Mouse (Mus musculus): ENCODE data around the gene Mtmr14.

Mtmr14 gene

GRCm38 (mm10) chr6:113237542-113238270 lies at the start of gene Mtmr14:
Gene Mtmr14 (plus strand): TSS chr6:113237843.
- in situ Hi-C loops (cut with MboI, MseI) = loop anchor here (5.0 to 10.0 kb wide), 2 partner anchors 63 to 195 kb away; no protein-coding TSS in a partner anchor

DNA sequence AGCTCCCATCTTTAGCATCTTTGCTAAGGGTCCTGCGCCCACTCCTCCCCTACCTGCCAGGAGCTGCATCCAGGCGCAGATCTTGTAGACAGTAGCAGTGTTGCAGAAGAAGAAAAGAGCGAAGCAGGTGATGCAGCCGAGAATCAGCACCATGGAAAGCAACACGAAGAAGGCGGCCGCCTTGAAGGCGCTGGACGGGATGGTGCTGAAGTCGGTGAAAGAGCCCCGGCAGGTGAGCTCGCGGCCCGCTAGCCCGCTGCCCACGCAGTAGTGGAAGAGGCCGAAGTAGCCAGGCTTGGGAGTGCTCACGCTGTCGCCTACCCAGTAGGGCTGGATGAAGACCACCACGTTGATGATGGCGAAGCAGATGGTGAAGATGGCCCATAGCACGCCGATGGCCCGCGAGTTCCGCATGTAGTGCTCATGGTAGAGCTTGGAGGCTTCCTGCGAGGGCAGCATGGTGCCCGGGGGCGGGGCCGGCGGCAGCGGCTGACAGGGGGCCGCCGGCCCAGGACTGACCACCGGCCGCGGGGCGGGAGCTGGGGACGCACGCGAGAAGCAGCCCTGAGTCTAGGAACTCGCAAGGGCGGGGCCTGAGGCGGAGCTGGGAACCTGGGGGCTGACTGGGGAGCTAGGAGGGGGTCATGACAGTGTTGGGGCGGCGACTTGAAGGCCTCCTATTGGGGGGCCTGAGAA lies 43.7 kb upstream of the Mtmr14 start:
- in situ Hi-C loops (cut with MboI, MseI) = loop anchor here (25.0 kb wide), 1 partner anchor 457 kb away; no protein-coding TSS in a partner anchor

DNA sequence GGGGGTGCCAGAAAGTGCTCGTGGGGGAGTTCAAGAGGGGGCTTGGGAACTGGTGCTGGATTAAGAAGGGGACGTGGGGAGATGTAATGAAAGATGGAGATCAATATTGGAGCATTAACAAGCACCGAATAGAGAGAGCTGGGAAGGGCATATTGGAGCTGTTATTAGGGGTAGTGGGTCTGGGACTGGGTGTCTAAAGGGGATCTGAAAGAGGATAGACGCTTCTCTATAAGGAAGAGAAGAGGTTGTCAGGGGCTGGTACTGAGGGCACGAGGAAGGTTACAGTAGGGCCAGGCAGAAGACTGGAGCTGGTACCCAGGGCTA lies 43.2 kb upstream of the Mtmr14 start:
- in situ Hi-C loops (cut with MboI, MseI) = loop anchor here (25.0 kb wide), 1 partner anchor 457 kb away; no protein-coding TSS in a partner anchor

DNA sequence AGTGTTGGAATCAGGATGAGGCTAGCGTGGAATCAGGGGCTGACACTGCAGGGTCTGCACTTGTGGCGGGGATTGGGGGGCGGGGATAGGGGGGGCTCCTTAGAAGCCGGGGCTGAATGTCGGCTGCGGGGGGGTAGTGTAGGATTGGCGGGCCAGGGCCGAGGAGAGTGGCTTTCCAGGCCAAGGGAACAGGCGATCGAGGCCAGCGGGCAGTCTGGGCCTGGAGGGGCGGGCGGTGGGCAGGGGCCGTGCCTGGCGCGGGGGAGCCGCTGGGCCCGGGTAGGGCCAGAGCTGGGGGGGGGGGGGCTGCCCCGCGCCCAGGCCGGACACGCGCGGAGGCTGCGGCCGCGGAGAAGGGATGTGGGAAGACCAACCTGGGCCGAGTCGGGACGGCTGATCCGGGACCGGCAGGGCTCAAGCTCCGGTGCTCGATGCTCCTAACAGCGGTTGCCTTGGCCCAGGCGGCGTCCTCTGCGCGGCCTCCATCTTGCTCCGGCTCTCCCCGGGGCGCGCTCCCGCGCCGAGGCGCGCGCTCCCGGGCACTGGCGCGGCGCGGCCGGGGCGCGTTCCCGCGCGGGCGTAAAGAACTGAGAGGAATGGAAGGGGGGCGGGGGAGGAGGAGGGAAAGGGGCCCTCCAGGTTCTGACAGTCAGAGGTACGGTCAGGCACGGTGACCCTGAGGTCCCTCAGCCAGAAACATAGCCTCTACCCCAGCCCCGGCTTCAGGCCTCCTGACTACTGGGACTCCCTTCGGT lies 42.6 kb upstream of the Mtmr14 start, which contains the start of gene Lhfpl4:
TSS of gene Lhfpl4 (minus strand) at position 544 of the 755 bp plus-strand sequence.
- in situ Hi-C loops (cut with MboI, MseI) = loop anchor here (25.0 kb wide), 1 partner anchor 458 kb away; no protein-coding TSS in a partner anchor

- in situ Hi-C loops (cut with MboI, MseI) = loop anchor here (25.0 kb wide), 1 partner anchor 458 kb away; no protein-coding TSS in a partner anchor
Measured at GRCm38 (mm10) chr6:113195596-113195992, 42.0 kb upstream of the Mtmr14 start.

GRCm38 (mm10) chr6:113216280-113216679 lies 21.4 kb upstream of the Mtmr14 start:
- in situ Hi-C loops (cut with MboI, MseI) = no loop called here

DNA sequence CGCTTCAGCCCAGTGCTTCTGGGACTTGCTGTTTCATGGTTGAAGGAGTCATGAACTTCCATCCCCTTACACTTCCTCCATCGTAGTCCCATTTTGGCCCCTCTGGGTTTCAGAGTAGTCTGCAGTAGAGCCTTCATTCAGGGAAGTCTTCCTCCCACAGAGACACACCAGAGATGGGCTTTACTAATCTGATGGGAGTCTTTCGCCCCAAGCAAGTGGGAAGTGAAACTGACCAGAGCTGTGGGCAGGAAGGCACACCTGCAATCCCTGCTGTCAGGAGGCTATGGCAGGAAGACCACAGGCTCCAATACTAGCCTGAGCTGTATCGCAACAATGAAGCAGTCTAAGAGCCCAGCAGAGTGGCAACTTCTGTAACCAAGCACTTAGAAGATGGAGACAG lies 11.8 kb upstream of the Mtmr14 start:
- in situ Hi-C loops (cut with MboI, MseI) = no loop called here

- in situ Hi-C loops (cut with MboI, MseI) = no loop called here
Measured at GRCm38 (mm10) chr6:113226705-113227104, 10.9 kb upstream of the Mtmr14 start.

DNA sequence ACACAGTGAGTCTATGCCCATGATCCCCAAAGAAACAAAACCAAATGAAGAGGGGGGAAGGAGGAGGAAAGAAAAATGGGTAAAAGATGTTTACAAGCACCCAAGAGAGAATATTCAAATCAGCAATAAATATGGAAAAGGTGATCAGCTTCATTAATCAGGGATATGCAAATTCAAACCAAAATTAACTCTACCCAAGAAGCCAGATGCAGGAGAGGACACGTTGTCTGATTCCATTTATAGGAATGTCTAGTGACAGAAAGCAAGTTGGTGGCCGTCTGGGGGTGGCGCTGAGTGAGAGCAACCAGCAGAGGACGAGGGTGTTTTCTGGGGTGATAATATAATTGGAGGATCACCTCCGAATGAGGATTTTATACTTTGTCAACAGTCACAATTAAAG lies 2.5 kb upstream of the Mtmr14 start:
- in situ Hi-C loops (cut with MboI, MseI) = loop anchor here (5.0 to 10.0 kb wide), 2 partner anchors 60 to 193 kb away; no protein-coding TSS in a partner anchor

DNA sequence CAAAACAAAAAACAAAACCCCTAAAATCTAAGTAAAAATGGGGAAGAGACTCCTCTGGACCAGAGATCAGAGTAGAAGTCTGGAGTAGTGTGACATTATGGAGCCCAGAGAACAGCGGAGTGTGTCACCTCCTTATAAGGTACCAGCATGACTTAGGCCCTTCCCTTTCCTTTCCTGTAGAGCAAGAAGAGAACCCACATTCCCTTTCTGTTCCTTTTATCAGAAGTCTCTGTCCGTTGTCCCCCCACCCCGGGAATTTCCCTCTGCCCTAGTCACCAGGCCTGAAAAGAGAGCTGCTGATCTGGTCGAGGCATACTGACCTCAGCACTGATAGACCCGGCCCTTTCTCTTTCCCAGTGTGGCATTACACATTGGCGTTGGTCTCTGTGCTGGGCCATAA lies 799 bp downstream of the Mtmr14 start:
- in situ Hi-C loops (cut with MboI, MseI) = loop anchor here (5.0 to 10.0 kb wide), 2 partner anchors 64 to 196 kb away; no protein-coding TSS in a partner anchor

DNA sequence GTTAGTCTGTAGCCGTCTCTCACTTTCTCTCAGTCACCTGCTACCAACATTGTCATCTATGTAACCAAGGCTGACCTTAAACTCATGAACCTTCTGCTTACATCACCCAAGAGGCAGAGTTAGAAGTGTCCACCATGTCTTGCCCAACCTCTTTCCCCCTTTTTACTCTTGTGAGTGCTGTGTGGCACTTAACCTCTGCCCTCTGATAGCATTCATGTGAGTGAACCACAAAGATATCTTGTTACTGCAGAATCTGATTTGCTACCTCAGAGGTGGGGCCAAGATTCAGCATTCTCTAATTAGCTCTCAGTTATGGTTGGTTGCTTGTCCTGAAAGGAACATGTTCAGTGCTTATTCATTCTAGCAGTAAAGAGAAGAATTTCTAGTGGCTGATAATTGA lies 5.1 kb downstream of the Mtmr14 start:
- in situ Hi-C loops (cut with MboI, MseI) = no loop called here

DNA sequence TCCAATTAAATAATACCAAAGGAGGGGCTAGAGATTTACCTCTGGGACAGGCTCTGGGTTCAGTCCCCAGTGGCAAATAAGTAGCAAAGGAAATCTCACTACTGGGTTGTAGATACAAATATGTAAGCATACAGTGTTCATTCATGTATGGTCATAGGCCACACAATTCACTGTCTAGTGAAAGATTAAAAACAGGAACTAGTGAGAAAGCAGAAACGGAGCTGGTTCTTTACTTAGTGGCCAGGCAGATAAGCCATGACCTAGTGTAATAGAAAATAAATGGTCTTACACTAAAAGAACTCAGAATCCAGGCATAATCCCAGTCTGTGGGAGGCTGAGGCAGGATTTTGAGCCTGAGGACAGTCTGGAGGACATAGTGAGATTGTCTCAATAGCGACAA lies 7.9 kb downstream of the Mtmr14 start:
- in situ Hi-C loops (cut with MboI, MseI) = no loop called here

- in situ Hi-C loops (cut with MboI, MseI) = no loop called here
Measured at GRCm38 (mm10) chr6:113250786-113251185, 13.1 kb downstream of the Mtmr14 start.

- in situ Hi-C loops (cut with MboI, MseI) = no loop called here
Measured at GRCm38 (mm10) chr6:113251921-113252320, 14.3 kb downstream of the Mtmr14 start.

DNA sequence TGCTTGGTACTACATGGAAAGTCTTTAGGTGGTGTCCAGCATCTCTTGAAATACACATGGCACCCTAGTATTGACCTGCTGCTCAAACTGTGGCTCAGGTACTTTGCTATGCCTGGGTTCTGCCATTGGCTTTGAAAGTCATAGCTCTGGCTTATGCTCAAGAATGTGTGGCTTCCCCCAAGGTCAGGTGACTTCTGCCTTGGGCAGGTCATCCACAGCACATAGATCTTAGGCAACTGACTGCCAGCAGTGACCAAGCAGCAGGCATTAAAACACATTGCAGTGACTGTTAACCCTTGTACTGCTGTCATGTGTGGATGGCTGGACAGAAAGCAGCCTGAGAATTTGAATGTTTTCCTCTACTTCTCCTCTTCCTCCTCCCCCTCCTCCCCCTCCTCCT lies 17.3 kb downstream of the Mtmr14 start:
- in situ Hi-C loops (cut with MboI, MseI) = no loop called here

- in situ Hi-C loops (cut with MboI, MseI) = loop anchor here (10.0 kb wide), 1 partner anchor 1013 kb away; no protein-coding TSS in a partner anchor
Measured at GRCm38 (mm10) chr6:113261174-113261858, 23.7 kb downstream of the Mtmr14 start.

DNA sequence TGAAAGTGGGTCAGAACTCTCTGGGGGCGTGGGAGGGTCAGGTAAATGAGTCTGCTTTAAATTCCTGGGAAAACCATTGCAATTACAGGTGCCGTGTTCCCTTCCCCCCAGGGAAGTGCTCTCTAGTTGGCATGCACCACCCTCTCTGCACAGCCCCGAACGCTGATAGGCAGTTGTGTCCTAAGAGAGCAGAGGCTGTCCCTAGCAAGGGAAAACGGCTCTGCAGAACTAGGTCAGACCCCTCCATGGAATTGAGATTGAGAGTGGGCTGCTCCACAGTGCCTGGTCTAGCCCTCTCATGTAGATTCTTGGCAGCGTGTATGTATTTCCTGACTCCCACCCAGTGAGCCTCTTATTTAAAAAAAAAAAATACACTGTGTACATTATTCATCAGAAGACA lies 25.9 kb downstream of the Mtmr14 start:
- in situ Hi-C loops (cut with MboI, MseI) = loop anchor here (10.0 kb wide), 1 partner anchor 1011 kb away; no protein-coding TSS in a partner anchor

DNA sequence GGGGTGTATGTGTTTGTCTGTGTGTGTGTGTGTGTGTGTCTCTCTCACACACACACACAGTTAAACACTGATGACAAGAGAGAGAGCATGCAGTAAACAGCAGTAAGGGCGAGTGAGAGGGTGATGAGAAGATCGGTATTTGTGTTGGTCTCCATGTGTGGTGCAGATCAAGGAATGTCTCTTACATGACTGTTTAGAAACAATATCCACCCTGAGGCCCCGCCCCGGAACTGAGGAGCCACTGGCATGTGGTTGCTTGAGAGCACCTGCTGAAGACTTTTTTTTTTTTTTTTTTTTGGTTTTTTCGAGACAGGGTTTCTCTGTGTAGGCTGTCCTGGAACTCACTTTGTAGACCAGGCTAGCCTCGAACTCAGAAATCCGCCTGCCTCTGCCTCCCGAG lies 26.8 kb downstream of the Mtmr14 start:
- in situ Hi-C loops (cut with MboI, MseI) = loop anchor here (10.0 kb wide), 1 partner anchor 1010 kb away; no protein-coding TSS in a partner anchor

GRCm38 (mm10) chr6:113266996-113267655 lies 29.5 kb downstream of the Mtmr14 start:
- in situ Hi-C loops (cut with MboI, MseI) = loop anchor here (10.0 kb wide), 1 partner anchor 1008 kb away; no protein-coding TSS in a partner anchor

GRCm38 (mm10) chr6:113267988-113268387 lies 30.3 kb downstream of the Mtmr14 start:
- in situ Hi-C loops (cut with MboI, MseI) = loop anchor here (10.0 kb wide), 1 partner anchor 1007 kb away; no protein-coding TSS in a partner anchor

Measured in T-helper 1 cell (primary cell).